Mouse (Mus musculus): ENCODE results near the gene Grk6.

DNA sequence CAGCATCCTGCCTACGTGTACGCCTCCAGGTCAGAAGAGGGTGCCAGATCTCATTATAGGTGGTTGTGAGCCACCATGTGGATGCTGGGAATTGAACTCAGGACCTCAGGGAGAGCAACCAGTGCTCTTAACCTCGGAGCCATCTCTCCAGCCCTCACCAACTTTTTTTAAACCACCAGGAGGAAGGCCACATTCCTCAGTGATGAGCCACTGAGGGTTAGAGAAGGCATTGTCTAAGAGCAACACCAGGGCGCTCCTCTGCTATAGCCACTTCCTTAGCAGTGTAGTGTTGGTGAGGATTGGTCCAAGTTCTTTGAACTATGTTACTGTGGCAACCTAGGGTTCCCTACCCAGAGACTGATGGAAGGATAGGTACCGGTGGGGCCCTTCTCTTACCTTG, 30.9 kb downstream of the Grk6 start:
- TF ChIP-seq CTCF (IDR thresholded peaks at IDR 0.05; ENCODE audit: borderline replicate concordance, insufficient read depth, low read length), result no peak
- TF ChIP-seq POLR2A (IDR thresholded peaks at IDR 0.05; ENCODE audit: low read depth, low read length), result no peak

All from embryonic fibroblast, embryonic 13.5 days (primary cell).